Mouse (Mus musculus) heart, postnatal 0 days (tissue): ENCODE measurements at regions not wholly inside any gene's neighbourhood (a gene's known extent, or its start where the extent isn't known, plus 50 kb on each side); places are given as distances from the start of the nearest gene placed in this dataset.

Experiments used
- CTCF ChIP-seq: IDR thresholded peaks from 2 replicates; pipeline ENCODE4 v1.5.1; 2016; ENCODE audit warnings: antibody characterized with exemption, control low read depth, low read depth
- EP300 ChIP-seq: IDR thresholded peaks from 2 replicates; pipeline ENCODE4 v1.6.1; 2016; ENCODE audit warnings: antibody characterized with exemption, low read depth

GRCm38 (mm10) chr15:88385943-88386342, 214.2 kb upstream of the Zdhhc25 start:
- TF ChIP-seq CTCF (no peak), EP300 (no peak)
